Mouse (Mus musculus) MN1 (cell line): ENCODE results near the gene Xpo6.
A peak's percentile ranks its signal among the peaks of the same experiment; 100 is the strongest.

Source experiments
- DNase-seq: peaks from one replicate; pipeline ENCODE4 v3.0.0-alpha.2; 2016; ENCODE audit warnings: low spot score

The Xpo6 gene

DNA sequence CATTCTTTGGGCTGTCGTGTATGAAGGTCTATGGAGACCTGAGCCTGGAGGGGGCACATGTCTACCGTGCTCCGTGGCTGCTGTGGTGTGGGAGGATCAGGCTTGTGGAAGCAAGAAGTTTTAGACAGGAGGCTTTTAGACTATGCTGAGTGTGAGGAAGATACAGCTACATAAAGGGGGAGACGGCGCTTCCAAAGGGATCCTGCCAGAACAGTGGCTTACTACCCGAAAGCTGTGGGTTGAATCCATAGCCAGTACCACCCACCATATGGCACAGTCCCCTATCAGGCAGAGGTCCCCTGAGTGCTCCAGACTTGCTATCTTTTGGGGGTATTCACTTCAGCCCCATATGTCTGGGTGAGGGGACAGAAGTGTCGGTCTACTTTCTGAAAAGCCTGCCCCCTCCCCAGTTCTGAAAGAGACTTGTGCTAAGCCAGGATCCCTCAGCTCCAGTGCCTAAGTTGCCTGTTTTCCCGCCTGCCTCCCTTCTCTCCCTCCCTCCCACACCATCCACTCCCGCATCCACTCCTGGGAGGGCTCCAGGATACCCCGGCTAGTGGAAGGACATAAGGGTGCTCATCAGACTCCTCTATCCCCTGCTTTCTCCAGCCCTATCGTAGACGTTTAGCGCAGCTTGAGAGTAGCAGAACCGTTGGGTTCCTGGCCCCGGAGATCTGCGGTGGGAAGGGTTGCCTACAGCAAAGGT, 119.2 kb downstream of the Xpo6 start:
- no peak for DNase-seq

DNA sequence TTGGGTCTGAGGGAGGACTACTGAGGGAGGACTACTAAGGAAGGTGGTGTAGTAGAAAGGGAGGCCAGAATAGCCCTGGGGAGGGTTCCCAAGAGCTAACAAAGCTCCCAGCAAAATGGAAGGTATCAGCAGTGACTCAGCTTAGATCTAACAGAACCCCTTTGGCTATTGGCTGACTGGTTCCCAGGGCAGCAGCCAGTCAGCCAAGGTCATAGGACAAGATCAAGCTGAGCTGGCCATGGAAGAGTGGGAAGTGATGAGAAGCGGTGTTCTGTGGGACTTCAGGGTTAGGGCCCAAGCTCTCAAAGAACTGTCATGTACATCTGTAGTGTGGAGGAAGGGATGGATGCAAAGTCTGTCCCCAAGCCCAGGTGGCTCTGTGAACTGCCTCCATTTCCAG, 123.4 kb downstream of the Xpo6 start:
- DNase-seq = no peak

DNA sequence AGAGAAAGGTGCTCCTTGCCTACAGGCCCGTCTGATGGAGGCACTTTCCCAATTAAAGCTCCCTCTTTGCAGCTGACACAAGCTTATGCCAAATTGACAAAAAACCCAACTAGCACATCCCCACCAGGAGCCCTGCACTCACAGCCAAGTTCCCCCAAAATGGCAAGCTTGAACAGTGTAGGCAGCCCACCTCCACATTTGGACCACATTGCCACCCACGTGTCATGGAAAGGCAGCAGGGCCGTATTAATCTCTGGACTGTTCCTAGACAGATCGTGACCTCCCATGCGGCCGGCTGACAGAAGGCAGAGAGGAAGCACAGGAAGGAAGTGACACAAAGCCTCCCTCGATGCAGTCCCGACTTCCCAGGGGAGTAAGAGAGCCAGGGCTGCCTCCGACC, 125.2 kb downstream of the Xpo6 start:
- DNase-seq = no peak

DNA sequence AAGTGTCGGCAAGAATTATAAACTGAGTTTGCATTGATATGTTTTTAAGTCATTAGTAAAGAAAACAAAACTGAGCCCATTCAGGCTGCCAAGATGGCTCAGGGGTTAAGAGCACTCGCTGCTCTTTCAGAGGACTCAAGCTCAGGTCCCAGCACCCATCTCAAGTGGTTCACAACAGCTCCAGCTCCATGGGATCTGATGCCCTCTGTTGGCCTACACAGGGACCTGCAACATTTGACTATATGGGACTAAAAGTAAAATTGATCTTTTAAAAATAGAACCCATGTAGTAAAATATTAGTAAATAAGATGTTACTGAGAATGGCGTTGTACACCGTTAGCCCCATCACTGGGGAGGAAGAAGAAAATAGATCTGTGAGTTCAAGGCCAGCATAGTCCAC, 130.0 kb downstream of the Xpo6 start:
- DNase-seq = no peak

DNA sequence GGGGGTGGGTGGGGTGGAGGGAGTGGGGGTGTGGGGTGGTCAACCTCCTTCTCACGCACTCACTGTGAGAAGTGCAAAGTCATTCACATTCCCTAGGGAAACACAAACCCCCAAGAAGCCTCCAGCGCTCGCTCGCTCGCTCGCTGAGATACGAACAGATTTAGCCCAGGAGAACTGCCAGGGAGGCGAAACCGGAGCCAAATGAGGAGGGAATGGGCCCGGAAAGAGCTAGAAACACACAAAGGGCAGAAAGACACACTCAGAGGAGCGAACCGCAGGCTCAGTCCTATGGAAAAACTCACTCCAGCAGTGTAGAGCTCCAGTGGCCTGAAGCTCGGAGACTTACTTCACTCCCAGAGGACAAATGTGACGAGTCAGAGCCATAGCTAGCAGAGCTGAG, 133.5 kb downstream of the Xpo6 start:
- DNase-seq = no peak

DNA sequence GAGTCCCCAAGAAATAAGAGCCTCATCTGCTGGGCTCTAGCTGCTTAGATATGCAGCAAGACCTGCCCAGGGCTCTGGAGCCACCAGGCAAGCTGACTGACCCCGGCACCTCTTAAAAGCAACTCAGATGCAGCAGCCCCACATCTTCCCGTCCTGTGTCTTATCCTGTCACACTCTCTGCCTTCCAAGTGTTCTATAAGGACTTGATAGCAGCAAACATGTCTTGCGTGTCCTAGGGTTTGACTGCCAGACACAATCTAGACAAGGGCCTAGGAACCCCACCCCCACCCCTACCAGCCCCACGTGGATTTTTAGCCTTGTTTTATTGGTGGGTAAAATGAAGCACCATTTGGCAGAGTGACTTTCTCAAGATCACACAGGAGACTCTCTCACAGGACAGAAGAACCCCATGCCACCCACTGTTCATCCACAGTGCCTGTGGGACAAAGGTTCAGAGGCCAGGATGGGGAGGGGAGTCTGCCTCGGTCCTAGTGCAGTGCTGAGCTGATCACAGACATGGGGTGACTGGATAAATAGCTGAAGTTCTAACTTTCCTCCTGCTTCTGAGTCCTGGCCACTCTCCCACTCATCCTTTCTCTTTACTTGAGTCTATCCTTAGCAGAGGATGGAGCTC, 134.9 kb downstream of the Xpo6 start:
- no peak for DNase-seq

DNA sequence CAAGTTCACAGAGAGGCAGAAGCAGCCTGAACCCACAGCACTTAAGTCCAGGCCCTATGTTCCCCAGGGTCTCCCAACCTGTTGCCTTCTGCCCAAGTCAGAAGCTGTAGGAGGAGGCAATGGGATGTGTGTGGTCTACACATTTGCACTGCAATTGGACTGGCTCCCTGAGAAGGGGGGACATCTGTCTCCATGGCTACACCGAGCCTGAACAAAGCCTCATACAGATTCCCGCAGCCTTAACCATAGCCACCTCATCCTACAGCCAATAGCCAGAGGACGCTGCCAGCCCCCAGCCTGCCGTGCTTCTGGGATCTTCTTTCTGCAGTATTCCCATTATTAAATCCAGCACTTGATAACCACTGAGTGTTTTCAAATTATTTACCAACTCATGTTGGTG, 138.1 kb downstream of the Xpo6 start:
- no peak for DNase-seq

DNA sequence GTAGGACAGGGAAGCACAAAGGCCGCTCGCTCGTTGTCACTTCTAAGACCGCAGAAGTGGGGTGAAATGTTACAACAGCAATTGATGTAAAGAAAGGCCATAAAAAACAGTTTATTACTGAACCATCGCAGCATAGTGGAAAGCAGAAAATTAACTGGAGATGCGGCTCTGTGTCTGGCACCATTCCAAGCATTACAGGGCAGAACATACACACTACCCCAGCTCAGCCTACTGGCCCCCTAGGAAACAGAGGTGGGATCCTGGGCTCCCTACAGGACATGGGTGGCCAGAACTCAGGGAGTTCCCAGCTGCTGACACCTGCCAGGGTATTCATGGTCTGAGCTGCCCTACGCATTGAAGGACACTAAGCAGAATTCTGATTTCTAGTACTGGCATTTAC, 141.4 kb downstream of the Xpo6 start:
- peak; percentile 34 for DNase-seq

DNA sequence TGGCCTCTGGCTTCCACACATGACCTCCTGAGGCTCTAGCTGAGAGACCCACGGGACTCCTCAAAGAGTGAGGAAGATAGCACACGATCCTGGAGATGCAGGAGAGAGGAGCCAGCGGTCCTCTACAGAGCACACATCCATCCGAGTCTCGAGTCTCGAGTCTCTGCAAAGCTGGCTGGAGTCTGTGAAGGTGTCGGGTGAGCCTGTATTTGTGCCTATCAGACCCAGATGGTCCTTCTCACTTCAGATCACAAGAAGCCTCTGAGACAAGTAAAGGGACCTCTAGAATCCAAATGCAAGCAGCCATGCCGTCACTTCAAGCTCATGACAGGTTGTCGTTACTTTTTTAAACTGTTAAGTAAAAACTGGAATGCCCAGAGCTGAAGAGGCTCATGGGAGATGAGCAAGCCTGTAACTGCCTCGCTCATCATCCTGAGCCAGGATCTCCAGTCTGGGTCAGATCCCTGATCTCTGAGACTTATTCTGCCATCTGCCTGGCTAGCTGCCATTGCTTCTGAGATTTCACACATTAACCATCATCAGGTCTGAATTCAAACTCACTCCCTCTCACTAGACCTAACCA, 142.9 kb downstream of the Xpo6 start:
- DNase-seq = no peak

DNA sequence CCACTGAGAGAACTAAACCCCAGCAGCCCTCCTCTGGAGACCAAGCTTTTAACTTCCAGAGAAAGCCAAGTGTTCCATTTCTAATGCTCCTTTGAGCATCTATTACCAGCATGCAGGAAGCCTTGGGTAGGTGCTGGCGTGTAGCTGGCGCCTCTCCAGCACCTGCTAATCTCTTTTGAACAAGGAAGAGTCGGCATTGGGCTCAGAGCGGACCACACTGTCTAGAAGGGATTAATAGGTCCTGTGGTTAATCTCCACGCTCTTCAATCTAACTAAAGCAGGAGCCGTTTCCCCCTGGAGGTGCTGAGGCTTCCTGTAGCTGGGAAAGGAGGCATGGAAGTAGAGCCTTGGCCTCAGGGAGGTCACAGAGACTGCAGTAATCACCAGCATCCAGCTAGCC, 145.7 kb downstream of the Xpo6 start:
- no peak for DNase-seq

DNA sequence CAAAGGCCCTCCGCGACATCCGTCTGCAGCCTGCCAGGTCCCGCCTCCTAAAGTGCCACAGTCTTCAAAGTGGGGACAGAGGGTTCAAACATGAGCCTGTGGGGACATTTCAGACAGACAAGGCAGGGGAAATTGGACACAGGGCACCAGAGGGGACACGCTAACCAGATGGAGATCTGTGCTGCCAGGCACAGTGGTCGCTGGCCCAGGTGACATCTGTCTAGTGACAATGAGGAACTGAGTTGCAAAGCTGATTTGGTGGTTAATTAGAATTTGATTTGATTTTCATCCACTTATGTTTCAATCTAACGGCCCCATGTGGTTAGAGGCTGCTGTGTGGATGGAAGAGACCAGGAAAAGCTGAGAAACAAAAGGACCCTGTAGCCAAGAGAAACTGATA, 146.7 kb downstream of the Xpo6 start:
- DNase-seq = peak; percentile 43

DNA sequence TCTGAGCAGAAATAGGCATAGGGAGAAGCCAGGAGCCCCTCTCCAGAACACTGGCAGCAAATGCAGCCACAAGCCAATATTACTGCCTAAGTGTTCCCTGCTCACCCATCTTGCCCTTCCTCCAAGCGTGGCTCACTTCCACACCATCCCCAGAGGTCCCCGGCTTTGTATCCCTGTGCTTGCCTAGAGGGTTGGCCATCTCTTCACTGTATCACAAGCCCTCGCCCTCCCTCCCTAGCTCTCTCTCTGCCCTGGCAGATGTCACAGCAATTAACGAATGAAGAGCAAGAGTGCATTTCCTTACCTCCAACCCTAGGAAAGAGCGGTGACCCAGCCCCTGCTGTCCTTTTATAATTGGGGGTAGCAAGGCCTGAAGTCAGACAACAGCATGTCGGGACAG, 148.4 kb downstream of the Xpo6 start:
- no peak for DNase-seq
